Mouse (Mus musculus) kidney, embryonic 16.5 days (tissue): ENCODE measurements around the gene Tmem131. TPM values are rescaled to one million over a fixed set of nuclear protein-coding genes. Genes with fewer than 3 reads are reported as not detected.

Experiments
- ATAC-seq: fragments of 200-750 bp; cut with Nextera tagmentation; 2 replicates; pipeline ENCODE4 v1.8.0; 2017; ENCODE audit warnings: moderate TSS enrichment; ENCODE audit not compliant: low FRiP score, low TSS enrichment
- H3K27ac ChIP-seq: fragments of 300-500 bp; sonication (generic); 2 replicates; pipeline ENCODE4 v1.5.1; 2014; ENCODE audit warnings: low read length
- H3K27me3 ChIP-seq: fragments of 300-500 bp; sonication (generic); 2 replicates; pipeline ENCODE4 v1.6.1; 2014; ENCODE audit warnings: low read length, control low read depth, mixed read lengths; ENCODE audit not compliant: insufficient read depth
- H3K36me3 ChIP-seq: fragments of 300-500 bp; sonication (generic); 2 replicates; pipeline ENCODE4 v1.6.1; 2014; ENCODE audit warnings: low read length, control low read depth, mixed read lengths; ENCODE audit not compliant: insufficient read depth
- H3K4me1 ChIP-seq: fragments of 300-500 bp; sonication (generic); 2 replicates; pipeline ENCODE4 v1.6.1; 2014; ENCODE audit warnings: low read length, control low read depth, mixed read lengths; ENCODE audit not compliant: insufficient read depth
- H3K4me2 ChIP-seq: fragments of 300-500 bp; sonication (generic); replicated peaks from 2 replicates; pipeline ENCODE4 v1.6.1; 2014; ENCODE audit warnings: low read depth, low read length
- H3K4me3 ChIP-seq: fragments of 300-500 bp; sonication (generic); 2 replicates; pipeline ENCODE4 v1.5.1; 2014; ENCODE audit warnings: mild to moderate bottlenecking, low read length
- H3K9ac ChIP-seq: fragments of 300-500 bp; sonication (generic); replicated peaks from 2 replicates; pipeline ENCODE4 v1.6.1; 2014; ENCODE audit warnings: low read length
- H3K9me3 ChIP-seq: fragments of 300-500 bp; sonication (generic); 2 replicates; pipeline ENCODE4 v1.6.1; 2016; ENCODE audit warnings: low read length, control low read depth
- WGBS: fragments of 180-500 bp; shearing (Covaris S2); extraction: QIAGEN DNeasy Blood & Tissue Kit; methylation state at CpG from one replicate; pipeline ENCODE4 v1.1.7; 2014; 5-methylcytosine and 5-hydroxymethylcytosine counted together
- polyA plus RNA-seq: library from polyadenylated mRNA; unstranded; fragments of >200 nt; fragmentation: Nextera tagmentation; extraction: Ambion mirVana; gene quantifications from 2 replicates; pipeline ENCODE4 v1.2.1, GENCODE M21; 2015

Gene Tmem131
- polyA plus RNA-seq, 1 experiment from 2014 or later, result 9.6 TPM

DNA sequence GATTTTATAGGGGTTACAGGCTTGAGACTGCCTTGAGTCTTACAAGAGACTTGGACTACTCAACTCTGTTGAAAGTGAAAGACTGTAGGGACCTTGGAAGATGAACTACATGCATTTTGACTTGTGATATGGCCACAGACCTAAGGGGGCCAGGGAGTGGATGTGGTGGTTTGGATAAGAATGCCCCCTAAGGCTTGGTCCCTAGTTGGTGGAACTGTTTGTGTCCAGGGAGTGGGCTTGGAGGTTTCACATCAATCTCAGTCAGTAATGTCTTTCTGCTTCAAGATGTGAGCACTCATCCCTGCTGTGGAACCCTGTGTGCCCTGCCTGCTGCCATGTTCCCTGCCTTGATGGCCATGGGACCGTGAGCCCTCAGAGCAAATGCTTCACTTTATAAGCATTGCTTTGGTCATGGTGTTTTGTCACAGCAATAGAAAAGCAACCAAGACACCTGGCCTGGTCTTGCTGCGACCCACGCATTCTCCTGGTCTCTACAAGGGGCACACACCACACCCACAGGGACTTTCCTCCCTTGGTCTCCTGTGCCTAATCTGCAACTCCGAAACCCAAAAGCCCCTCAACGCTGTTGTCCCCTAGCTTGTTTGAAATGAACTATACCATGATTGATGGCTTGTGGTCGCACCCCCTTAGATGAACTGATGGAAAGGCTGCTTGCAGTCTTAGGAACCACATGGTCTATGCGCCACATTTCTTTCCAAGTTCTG lies 137.1 kb downstream of the Tmem131 start:
- Histone ChIP-seq H3K36me3 (peaks cover 64% of the 10 kb centered on the region), H3K27ac (no peak overlapping the region), H3K9ac (no peak overlapping the region), H3K9me3 (no peaks in the 10 kb centered on the region), H3K4me2 (no peak overlapping the region), H3K4me3 (no peak overlapping the region), H3K27me3 (no peaks in the 10 kb centered on the region), H3K4me1 (no peaks in the 10 kb centered on the region)
- ATAC-seq, result no peak
- 96% methylated on average over 7 of the region's 7 CpGs for WGBS

DNA sequence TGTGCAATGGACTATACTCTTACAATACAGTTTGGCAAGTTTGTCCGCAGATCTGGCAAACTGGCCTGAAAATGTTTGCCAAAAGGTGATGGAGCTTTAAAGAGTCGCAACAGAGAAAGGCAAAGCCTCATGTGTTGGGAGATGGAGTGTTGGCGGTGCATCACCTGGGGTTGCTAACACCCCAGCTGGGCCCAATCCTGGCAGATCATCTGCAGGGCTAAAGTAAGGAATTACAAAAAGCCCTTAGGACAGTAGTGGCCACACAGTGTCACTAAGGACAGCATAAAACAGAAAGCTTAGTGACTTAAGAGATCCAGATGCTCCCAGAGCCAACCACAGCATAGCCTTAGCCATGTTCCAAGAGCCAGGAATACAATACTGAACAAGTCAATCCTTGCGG lies 138.6 kb downstream of the Tmem131 start:
- WGBS, result 93% methylated on average over 4 of the region's 4 CpGs

DNA sequence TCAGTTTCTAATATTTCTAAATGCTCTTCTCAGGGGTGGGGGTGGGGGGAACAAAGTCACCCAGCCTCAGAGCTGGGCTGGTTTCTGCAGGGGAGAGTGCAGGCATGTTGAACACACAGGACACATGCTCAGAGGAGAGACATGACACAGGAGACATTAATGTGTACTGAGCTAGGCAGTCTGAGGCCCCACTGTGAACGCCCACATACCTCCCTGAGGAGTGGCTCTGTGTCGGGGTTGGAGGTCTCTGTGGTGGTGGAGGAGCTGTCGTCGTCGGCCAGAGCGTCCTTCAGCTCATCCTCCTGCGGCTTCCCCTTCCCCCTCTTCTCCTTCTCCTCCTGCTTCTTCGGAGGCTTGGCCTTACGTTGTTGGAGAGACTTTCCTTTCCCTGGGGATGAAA lies 139.2 kb downstream of the Tmem131 start:
- ATAC-seq, result no peak
- Histone ChIP-seq H3K4me3 (no peak overlapping the region), H3K27ac (no peak overlapping the region), H3K4me2 (no peak overlapping the region), H3K9ac (no peak overlapping the region), H3K4me1 (no peaks in the 10 kb centered on the region), H3K9me3 (no peaks in the 10 kb centered on the region), H3K27me3 (no peaks in the 10 kb centered on the region), H3K36me3 (peaks cover 65% of the 10 kb centered on the region)
- 77% methylated on average over 9 of the region's 9 CpGs for WGBS

More for the DNA sequence above, 138.6 kb downstream of the Tmem131 start:
- Histone ChIP-seq H3K36me3 (peaks cover 61% of the 10 kb centered on the region), H3K9ac (no peak overlapping the region), H3K4me3 (no peak overlapping the region), H3K27ac (no peak overlapping the region), H3K4me1 (no peaks in the 10 kb centered on the region), H3K27me3 (no peaks in the 10 kb centered on the region), H3K9me3 (no peaks in the 10 kb centered on the region), H3K4me2 (no peak overlapping the region)
- no peak for ATAC-seq

DNA sequence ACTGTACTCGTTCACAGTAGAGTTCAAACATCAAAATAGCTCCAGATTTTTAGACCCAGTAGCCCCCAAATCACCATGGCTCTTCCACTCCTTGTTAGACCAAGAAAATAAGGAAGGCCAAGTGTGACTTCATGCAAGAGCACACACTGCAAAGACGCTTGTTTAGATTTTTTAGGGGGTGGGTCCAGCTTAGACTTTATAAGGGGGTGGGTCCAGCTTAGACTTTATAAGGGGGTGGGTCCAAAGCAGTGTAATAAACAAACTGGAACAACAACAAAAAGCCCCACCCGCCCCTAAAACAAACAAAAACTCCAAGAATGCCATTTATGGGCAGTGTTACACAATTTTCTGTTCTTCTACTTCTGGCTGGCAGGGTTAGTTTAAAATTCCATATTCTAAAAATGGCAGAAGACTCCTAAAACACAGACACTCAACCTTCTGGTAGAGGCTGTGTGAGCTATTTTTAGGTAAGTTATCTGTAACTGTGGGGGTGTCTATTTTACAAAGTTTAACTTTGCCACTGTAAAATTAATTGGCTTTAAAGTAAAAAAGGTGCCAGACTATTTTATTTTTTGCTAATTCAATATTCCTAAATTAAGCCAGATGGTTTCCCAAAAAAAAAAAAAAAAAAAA lies 143.0 kb downstream of the Tmem131 start:
- Histone ChIP-seq H3K9me3 (no peaks in the 10 kb centered on the region), H3K27ac (no peak overlapping the region), H3K9ac (no peak overlapping the region), H3K4me1 (no peaks in the 10 kb centered on the region), H3K27me3 (no peaks in the 10 kb centered on the region), H3K4me3 (no peak overlapping the region), H3K36me3 (peaks cover 71% of the 10 kb centered on the region), H3K4me2 (no peak overlapping the region)
- ATAC-seq, result no peak
- WGBS, result 64% methylated on average over 3 of the region's 3 CpGs

DNA sequence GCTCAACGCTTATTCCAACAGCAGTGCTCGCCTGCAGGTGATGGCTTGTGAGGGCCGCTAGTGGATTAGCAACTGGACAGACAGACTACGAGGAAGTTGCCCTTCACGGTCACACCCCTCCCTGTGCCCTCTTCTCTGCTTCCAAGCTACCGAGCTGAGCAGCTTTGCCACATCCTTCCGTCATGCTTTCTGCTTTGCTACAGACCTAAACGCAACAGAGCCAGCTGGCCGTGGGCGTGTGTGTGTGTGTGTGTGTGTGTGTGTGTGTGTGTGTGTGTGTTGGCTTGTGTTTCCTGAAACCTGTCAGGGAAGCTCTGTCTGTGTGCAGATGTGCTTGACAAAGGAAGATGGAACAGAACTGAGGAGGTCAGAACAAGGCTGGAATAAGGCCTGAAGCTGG lies 146.0 kb downstream of the Tmem131 start:
- H3K36me3 ChIP-seq, result peaks cover 83% of the 10 kb centered on the region
- no peak overlapping the region for H3K9ac ChIP-seq
- no peaks in the 10 kb centered on the region for H3K9me3 ChIP-seq
- no peaks in the 10 kb centered on the region for H3K4me1 ChIP-seq
- 74% methylated on average over 10 of the region's 10 CpGs for WGBS
- H3K27me3 ChIP-seq, result no peaks in the 10 kb centered on the region
- H3K27ac ChIP-seq, result no peak overlapping the region
- H3K4me3 ChIP-seq, result no peak overlapping the region
- ATAC-seq, result no peak
- H3K4me2 ChIP-seq, result no peak overlapping the region

DNA sequence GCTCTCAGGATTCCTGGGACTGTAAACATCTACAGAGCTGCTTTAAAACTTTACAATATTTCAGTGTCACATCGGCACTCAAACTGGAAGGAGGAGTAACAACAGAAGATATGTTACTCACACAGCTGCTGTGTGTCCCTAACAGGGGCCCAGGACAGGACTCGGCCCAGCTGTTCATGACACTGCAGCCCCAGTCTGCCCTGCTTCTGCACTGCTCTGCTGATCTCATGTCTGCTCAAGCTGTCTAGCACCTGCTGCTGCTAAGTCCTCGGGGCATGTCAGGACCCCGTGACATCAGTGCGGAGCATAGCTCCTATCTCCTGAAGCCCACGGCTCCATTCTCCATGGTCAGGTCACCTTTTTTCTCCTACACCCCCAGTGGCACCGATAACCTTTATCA lies 146.8 kb downstream of the Tmem131 start:
- Histone ChIP-seq H3K4me2 (no peak overlapping the region), H3K9ac (no peak overlapping the region), H3K4me3 (no peak overlapping the region), H3K4me1 (no peaks in the 10 kb centered on the region), H3K36me3 (peaks cover 82% of the 10 kb centered on the region), H3K27me3 (no peaks in the 10 kb centered on the region), H3K27ac (no peak overlapping the region), H3K9me3 (no peaks in the 10 kb centered on the region)
- no peak for ATAC-seq
- WGBS, result 71% methylated on average over 7 of the region's 7 CpGs

DNA sequence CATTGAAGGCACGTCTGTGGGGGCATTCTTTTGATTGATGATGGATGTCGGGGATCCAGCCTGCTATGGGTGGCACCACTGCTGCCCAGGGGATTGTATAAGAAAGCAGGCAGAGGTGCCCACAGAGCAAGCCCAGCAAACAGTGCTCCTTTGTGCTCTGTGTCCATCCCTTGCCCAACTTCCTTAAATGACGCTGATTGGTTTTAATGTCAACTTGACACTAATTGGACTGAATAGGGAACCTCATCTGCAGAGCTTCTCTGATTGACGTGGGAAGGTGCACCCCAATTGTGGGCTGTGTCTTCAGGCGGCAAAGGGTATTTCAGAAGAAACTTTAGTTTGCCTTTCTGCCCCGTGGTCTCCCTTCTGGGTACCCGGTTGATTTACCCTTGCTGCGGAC lies 154.1 kb downstream of the Tmem131 start:
- ATAC-seq, result no peak
- Histone ChIP-seq H3K9ac (no peak overlapping the region), H3K36me3 (peaks cover 23% of the 10 kb centered on the region), H3K4me2 (no peak overlapping the region), H3K27ac (no peak overlapping the region), H3K27me3 (no peaks in the 10 kb centered on the region), H3K9me3 (no peaks in the 10 kb centered on the region), H3K4me3 (no peak overlapping the region), H3K4me1 (no peaks in the 10 kb centered on the region)
- WGBS, result 81% methylated on average over 8 of the region's 8 CpGs

DNA sequence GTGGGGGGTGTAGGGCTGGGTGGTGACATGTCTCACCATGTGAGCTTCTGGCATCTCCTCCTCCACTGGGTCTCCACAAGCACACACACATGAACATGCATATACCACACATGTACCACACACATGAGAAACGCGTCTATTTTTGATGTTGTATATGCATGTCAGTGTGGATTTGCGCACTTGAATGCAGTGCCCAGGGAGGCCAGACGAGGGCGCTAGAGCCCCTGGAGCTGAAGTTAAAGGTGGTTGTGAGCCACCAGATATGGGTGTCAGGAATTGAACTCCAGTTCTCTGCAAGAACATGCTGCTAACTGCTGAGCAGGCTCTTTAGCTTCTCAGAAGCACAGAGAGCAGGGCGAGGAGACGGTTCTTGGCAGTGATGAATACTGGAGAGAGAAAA lies 157.1 kb downstream of the Tmem131 start:
- Histone ChIP-seq H3K9me3 (no peaks in the 10 kb centered on the region), H3K9ac (no peak overlapping the region), H3K27ac (no peak overlapping the region), H3K36me3 (0 out of 2 replicates have a peak, but pooled peaks cover under 1% of the 10 kb centered on the region), H3K4me3 (no peak overlapping the region), H3K4me2 (no peak overlapping the region), H3K27me3 (no peaks in the 10 kb centered on the region), H3K4me1 (no peaks in the 10 kb centered on the region)
- no peak for ATAC-seq
- WGBS, result 92% methylated on average over 7 of the region's 7 CpGs

DNA sequence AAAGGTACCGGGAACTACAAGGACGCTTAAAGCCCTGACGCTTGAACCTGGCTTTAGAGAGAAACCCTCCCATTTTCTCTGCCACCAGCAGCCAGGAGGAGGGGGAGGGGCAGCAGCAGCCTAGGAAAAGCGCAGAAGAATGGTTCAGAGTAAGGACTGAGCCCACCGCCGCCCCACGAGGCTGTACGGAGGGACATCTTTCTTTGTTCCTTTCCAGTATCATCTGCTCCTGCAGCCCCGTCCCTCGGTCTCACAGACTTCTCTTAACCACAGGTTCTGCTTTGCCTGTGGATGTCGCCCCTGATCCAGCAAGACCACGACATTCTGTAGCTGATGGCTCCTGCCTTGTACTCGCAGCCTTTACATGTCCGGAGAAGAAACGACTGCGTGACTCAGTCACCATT lies 158.2 kb downstream of the Tmem131 start:
- Histone ChIP-seq H3K4me2 (peak overlapping the region; percentile 90), H3K36me3 (no peaks in the 10 kb centered on the region), H3K27me3 (no peaks in the 10 kb centered on the region), H3K9me3 (no peaks in the 10 kb centered on the region), H3K4me1 (no peaks in the 10 kb centered on the region), H3K9ac (peak overlapping the region; percentile 53), H3K4me3 (peak overlapping the region; percentile 44), H3K27ac (no peak overlapping the region)
- peak; percentile 32; the same call in 1 of the 2 replicates for ATAC-seq
- 0% methylated on average over 16 of the region's 16 CpGs for WGBS
